Mouse (Mus musculus) stomach, postnatal 0 days (tissue): ENCODE measurements around the gene Tdrkh. TPM values are rescaled to one million over a fixed set of nuclear protein-coding genes. Genes with fewer than 3 reads are reported as not detected.

Source experiments
- ATAC-seq: fragments of 200-750 bp; cut with Nextera tagmentation; 2 replicates; pipeline ENCODE4 v1.8.0; 2017; ENCODE audit not compliant: low FRiP score, low TSS enrichment
- DNase-seq: peaks from one replicate; pipeline ENCODE4 v3.0.0-alpha.2; 2016; ENCODE audit warnings: low spot score
- H3K27ac ChIP-seq: fragments of 300-500 bp; sonication (generic); replicated peaks from 2 replicates; pipeline ENCODE4 v1.5.1; 2014; ENCODE audit warnings: mild to moderate bottlenecking, control low read depth
- H3K27me3 ChIP-seq: fragments of 300-500 bp; sonication (generic); 2 replicates; pipeline ENCODE4 v1.6.1; 2014; ENCODE audit warnings: low read length; ENCODE audit not compliant: control insufficient read depth, insufficient read depth
- H3K36me3 ChIP-seq: fragments of 300-500 bp; sonication (generic); 2 replicates; pipeline ENCODE4 v1.6.1; 2014; ENCODE audit warnings: low read length, mixed read lengths; ENCODE audit not compliant: control insufficient read depth, insufficient read depth
- H3K4me1 ChIP-seq: fragments of 300-500 bp; sonication (generic); replicated peaks from 2 replicates; pipeline ENCODE4 v1.6.1; 2014; ENCODE audit warnings: antibody characterized with exemption; ENCODE audit not compliant: control insufficient read depth, insufficient read depth
- H3K4me2 ChIP-seq: fragments of 300-500 bp; sonication (generic); replicated peaks from 2 replicates; pipeline ENCODE4 v1.6.1; 2014; ENCODE audit warnings: low read depth, mild to moderate bottlenecking, control low read depth, moderate library complexity
- H3K4me3 ChIP-seq: fragments of 300-500 bp; sonication (generic); 2 replicates; pipeline ENCODE4 v1.5.1; 2014; ENCODE audit warnings: low read depth, low read length, control low read depth
- H3K9ac ChIP-seq: fragments of 300-500 bp; sonication (generic); 2 replicates; pipeline ENCODE4 v1.6.1; 2014; ENCODE audit warnings: mild to moderate bottlenecking, low read length, control low read depth, mixed read lengths
- H3K9me3 ChIP-seq: fragments of 300-500 bp; sonication (generic); 2 replicates; pipeline ENCODE4 v1.6.1; 2016; ENCODE audit warnings: low read length; ENCODE audit not compliant: control insufficient read depth
- CTCF ChIP-seq: IDR thresholded peaks from 2 replicates; pipeline ENCODE4 v1.5.1; 2016; ENCODE audit warnings: antibody characterized with exemption, low read depth, mild to moderate bottlenecking, moderate library complexity
- EP300 ChIP-seq: optimal IDR thresholded peaks from 2 replicates; pipeline ENCODE3; 2016; ENCODE audit warnings: antibody characterized with exemption
- WGBS: fragments of 180-500 bp; shearing (Covaris S2); extraction: QIAGEN DNeasy Blood & Tissue Kit; methylation state at CpG from one replicate; pipeline ENCODE4 v1.1.7; 2014; 5-methylcytosine and 5-hydroxymethylcytosine counted together
- polyA plus RNA-seq: library from polyadenylated mRNA; unstranded; fragments of >200 nt; fragmentation: Nextera tagmentation; extraction: Ambion mirVana; gene quantifications from 2 replicates; pipeline ENCODE4 v1.2.1, GENCODE M21; 2015

Tdrkh gene
- polyA plus RNA-seq, 1 experiment from 2014 or later = 3.8 TPM

GRCm38 (mm10) chr3:94373597-94374011 is 39.5 kb upstream of the Tdrkh start:
- Histone ChIP-seq H3K9ac (peak overlapping the region; percentile 45), H3K36me3 (no peaks in the 10 kb centered on the region), H3K4me1 (no peaks in the 10 kb centered on the region), H3K4me2 (peak overlapping the region; percentile 52), H3K9me3 (no peaks in the 10 kb centered on the region), H3K27me3 (no peaks in the 10 kb centered on the region), H3K27ac (peak overlapping the region; percentile 61; the same call in 1 of the 2 replicates), H3K4me3 (peak overlapping the region; percentile 35)
- DNase-seq = peak; percentile 75
- peak; percentile 23 for ATAC-seq
- no peak for TF ChIP-seq CTCF
- TF ChIP-seq EP300 = no peak
- WGBS = 0% methylated on average over 5 of the region's 5 CpGs

GRCm38 (mm10) chr3:94374636-94375035 is 38.4 kb upstream of the Tdrkh start:
- no peak overlapping the region for H3K27ac ChIP-seq
- no peaks in the 10 kb centered on the region for H3K36me3 ChIP-seq
- no peak overlapping the region for H3K4me2 ChIP-seq
- no peak for ATAC-seq
- TF ChIP-seq CTCF (no peak), EP300 (no peak)
- DNase-seq = no peak
- no peak overlapping the region for H3K9ac ChIP-seq
- no peaks in the 10 kb centered on the region for H3K4me1 ChIP-seq
- no peaks in the 10 kb centered on the region for H3K9me3 ChIP-seq
- H3K4me3 ChIP-seq = no peak overlapping the region
- H3K27me3 ChIP-seq = no peaks in the 10 kb centered on the region

- 81% methylated on average over 2 of the region's 2 CpGs for WGBS
- Histone ChIP-seq H3K4me2 (no peak overlapping the region), H3K4me1 (no peaks in the 10 kb centered on the region), H3K9me3 (no peaks in the 10 kb centered on the region), H3K36me3 (no peaks in the 10 kb centered on the region), H3K9ac (no peak overlapping the region), H3K27me3 (no peaks in the 10 kb centered on the region), H3K27ac (no peak overlapping the region), H3K4me3 (no peak overlapping the region)
- DNase-seq = no peak
- TF ChIP-seq EP300 (no peak), CTCF (no peak)
- no peak for ATAC-seq
Observed at GRCm38 (mm10) chr3:94375146-94375545, 37.9 kb upstream of the Tdrkh start.

- TF ChIP-seq CTCF (no peak), EP300 (no peak)
- Histone ChIP-seq H3K27me3 (no peaks in the 10 kb centered on the region), H3K36me3 (no peaks in the 10 kb centered on the region), H3K4me1 (no peaks in the 10 kb centered on the region), H3K4me2 (no peak overlapping the region), H3K4me3 (no peak overlapping the region), H3K27ac (no peak overlapping the region), H3K9me3 (no peaks in the 10 kb centered on the region), H3K9ac (no peak overlapping the region)
- no peak for ATAC-seq
- WGBS = 58% methylated on average over 5 of the region's 5 CpGs
- no peak for DNase-seq
Observed at GRCm38 (mm10) chr3:94375861-94376260, 37.2 kb upstream of the Tdrkh start.

- TF ChIP-seq CTCF (no peak), EP300 (no peak)
Observed at GRCm38 (mm10) chr3:94377028-94377923, 35.8 kb upstream of the Tdrkh start.

GRCm38 (mm10) chr3:94379831-94380510 is 33.1 kb upstream of the Tdrkh start:
- Histone ChIP-seq H3K4me3 (no peak overlapping the region), H3K9me3 (no peaks in the 10 kb centered on the region), H3K4me1 (no peaks in the 10 kb centered on the region), H3K27ac (no peak overlapping the region), H3K4me2 (no peak overlapping the region), H3K27me3 (no peaks in the 10 kb centered on the region), H3K9ac (no peak overlapping the region), H3K36me3 (no peaks in the 10 kb centered on the region)
- TF ChIP-seq EP300 = no peak
- no peak for TF ChIP-seq CTCF
- no peak for ATAC-seq
- 21% methylated on average over 9 of the region's 9 CpGs for WGBS
- no peak for DNase-seq

More at GRCm38 (mm10) chr3:94377028-94377923, 35.8 kb upstream of the Tdrkh start:
- Histone ChIP-seq H3K4me3 (no peak overlapping the region), H3K4me1 (no peaks in the 10 kb centered on the region), H3K9me3 (no peaks in the 10 kb centered on the region), H3K4me2 (no peak overlapping the region), H3K27ac (no peak overlapping the region), H3K27me3 (no peaks in the 10 kb centered on the region), H3K9ac (no peak overlapping the region), H3K36me3 (no peaks in the 10 kb centered on the region)
- ATAC-seq = no peak
- 21% methylated on average over 13 of the region's 13 CpGs for WGBS
- no peak for DNase-seq
